Mouse (Mus musculus): Measurements from ENCODE around the gene Slc38a8.

Slc38a8 gene

GRCm38 (mm10) chr8:119487093-119487492 lies 14.4 kb downstream of the Slc38a8 start:
- no peak for DNase-seq (ENCODE audit: extremely low read depth, low read depth)

GRCm38 (mm10) chr8:119484145-119484896 lies 17.2 kb downstream of the Slc38a8 start:
- no peak for DNase-seq (ENCODE audit: extremely low read depth, low read depth)

- DNase-seq (ENCODE audit: extremely low read depth, low read depth), result no peak
Observed at GRCm38 (mm10) chr8:119478684-119479083, 22.8 kb downstream of the Slc38a8 start.

- DNase-seq (ENCODE audit: extremely low read depth, low read depth), result no peak
Observed at GRCm38 (mm10) chr8:119468091-119468490, 33.4 kb downstream of the Slc38a8 start.

- no peak for DNase-seq (ENCODE audit: extremely low read depth, low read depth)
Observed at GRCm38 (mm10) chr8:119466794-119467193, 34.7 kb downstream of the Slc38a8 start.

- DNase-seq (ENCODE audit: extremely low read depth, low read depth), result no peak
Observed at GRCm38 (mm10) chr8:119466105-119466504, 35.4 kb downstream of the Slc38a8 start.

- DNase-seq (ENCODE audit: extremely low read depth, low read depth), result no peak
Observed at GRCm38 (mm10) chr8:119463709-119464108, 37.8 kb downstream of the Slc38a8 start.

- DNase-seq (ENCODE audit: extremely low read depth, low read depth), result no peak
Observed at GRCm38 (mm10) chr8:119461356-119461755, 40.1 kb downstream of the Slc38a8 start.

GRCm38 (mm10) chr8:119459724-119460123 lies 41.8 kb downstream of the Slc38a8 start:
- DNase-seq (ENCODE audit: extremely low read depth, low read depth), result peak; percentile 52

GRCm38 (mm10) chr8:119456045-119456444 lies 45.5 kb downstream of the Slc38a8 start:
- DNase-seq (ENCODE audit: extremely low read depth, low read depth), result no peak

GRCm38 (mm10) chr8:119452919-119453318 lies 48.6 kb downstream of the Slc38a8 start:
- DNase-seq (ENCODE audit: extremely low read depth, low read depth), result no peak

GRCm38 (mm10) chr8:119451131-119451530 lies 50.4 kb downstream of the Slc38a8 start:
- no peak for DNase-seq (ENCODE audit: extremely low read depth, low read depth)

GRCm38 (mm10) chr8:119449627-119450026 lies 51.9 kb downstream of the Slc38a8 start:
- DNase-seq (ENCODE audit: extremely low read depth, low read depth), result no peak

GRCm38 (mm10) chr8:119447781-119448170 lies 53.7 kb downstream of the Slc38a8 start:
- DNase-seq (ENCODE audit: extremely low read depth, low read depth), result no peak

GRCm38 (mm10) chr8:119446990-119447780 lies 54.3 kb downstream of the Slc38a8 start:
- no peak for DNase-seq (ENCODE audit: extremely low read depth, low read depth)

- DNase-seq (ENCODE audit: extremely low read depth, low read depth), result no peak
Observed at GRCm38 (mm10) chr8:119446211-119446989, 55.1 kb downstream of the Slc38a8 start, which contains the start of gene Necab2. Gene Necab2, plus strand, starts transcription at chr8:119446719.

- no peak for DNase-seq (ENCODE audit: extremely low read depth, low read depth)
Observed at GRCm38 (mm10) chr8:119442970-119443369, 58.5 kb downstream of the Slc38a8 start.

GRCm38 (mm10) chr8:119442013-119442412 lies 59.5 kb downstream of the Slc38a8 start:
- no peak for DNase-seq (ENCODE audit: extremely low read depth, low read depth)

GRCm38 (mm10) chr8:119440952-119441270 lies 60.6 kb downstream of the Slc38a8 start:
- no peak for DNase-seq (ENCODE audit: extremely low read depth, low read depth)

- no peak for DNase-seq (ENCODE audit: extremely low read depth, low read depth)
Observed at GRCm38 (mm10) chr8:119440250-119440951, 61.1 kb downstream of the Slc38a8 start.

- DNase-seq (ENCODE audit: extremely low read depth, low read depth), result no peak
Observed at GRCm38 (mm10) chr8:119439893-119440249, 61.6 kb downstream of the Slc38a8 start.

Data from MEL-GATA-1-ER (cell line).